Mouse (Mus musculus) heart, embryonic 11.5 days (tissue): ENCODE data around the gene Chsy1. TPM values are rescaled to one million over a fixed set of nuclear protein-coding genes. Genes with fewer than 3 reads are reported as not detected.

Source experiments
- ATAC-seq: fragments of 200-750 bp; cut with Nextera tagmentation; replicated peaks from 2 replicates; pipeline ENCODE4 v1.8.0; 2017; ENCODE audit warnings: moderate library complexity; ENCODE audit not compliant: insufficient number of reproducible peaks, low FRiP score, low TSS enrichment
- H3K27ac ChIP-seq: fragments of 300-500 bp; sonication (generic); 2 replicates; pipeline ENCODE4 v1.5.1; 2014; ENCODE audit warnings: mild to moderate bottlenecking, low read depth, low read length
- H3K27me3 ChIP-seq: fragments of 300-500 bp; sonication (generic); 2 replicates; pipeline ENCODE4 v1.6.1; 2014; ENCODE audit warnings: mild to moderate bottlenecking, low read length, mixed read lengths; ENCODE audit not compliant: control insufficient read depth, insufficient read depth
- H3K36me3 ChIP-seq: fragments of 300-500 bp; sonication (generic); 2 replicates; pipeline ENCODE4 v1.6.1; 2014; ENCODE audit warnings: mild to moderate bottlenecking, low read length, moderate library complexity, mixed read lengths; ENCODE audit not compliant: control insufficient read depth, insufficient read depth
- H3K4me1 ChIP-seq: fragments of 300-500 bp; sonication (generic); 2 replicates; pipeline ENCODE4 v1.6.1; 2014; ENCODE audit warnings: low read length; ENCODE audit not compliant: control insufficient read depth, insufficient read depth
- H3K4me2 ChIP-seq: fragments of 300-500 bp; sonication (generic); 2 replicates; pipeline ENCODE4 v1.6.1; 2014; ENCODE audit warnings: mild to moderate bottlenecking, moderate library complexity
- H3K4me3 ChIP-seq: fragments of 300-500 bp; sonication (generic); 2 replicates; pipeline ENCODE4 v1.5.1; 2014; ENCODE audit warnings: low read depth, low read length
- H3K9ac ChIP-seq: fragments of 300-500 bp; sonication (generic); 2 replicates; pipeline ENCODE4 v1.6.1; 2014; ENCODE audit warnings: mild to moderate bottlenecking, low read depth, low read length, moderate library complexity
- H3K9me3 ChIP-seq: fragments of 300-500 bp; sonication (generic); replicated peaks from 2 replicates; pipeline ENCODE4 v1.6.1; 2016; ENCODE audit warnings: low read length; ENCODE audit not compliant: control insufficient read depth
- WGBS: fragments of 180-500 bp; shearing (Covaris S2); extraction: QIAGEN DNeasy Blood & Tissue Kit; methylation state at CpG from one replicate; pipeline ENCODE4 v1.1.7; 2014; ENCODE audit not compliant: insufficient replicate concordance; 5-methylcytosine and 5-hydroxymethylcytosine counted together
- polyA plus RNA-seq: library from polyadenylated mRNA; unstranded; fragments of >200 nt; fragmentation: Nextera tagmentation; extraction: Ambion mirVana; gene quantifications from 2 replicates; pipeline ENCODE4 v1.2.1, GENCODE M21; 2014

The Chsy1 gene
- polyA plus RNA-seq, 1 experiment from 2014 or later, result 29.0 TPM

DNA sequence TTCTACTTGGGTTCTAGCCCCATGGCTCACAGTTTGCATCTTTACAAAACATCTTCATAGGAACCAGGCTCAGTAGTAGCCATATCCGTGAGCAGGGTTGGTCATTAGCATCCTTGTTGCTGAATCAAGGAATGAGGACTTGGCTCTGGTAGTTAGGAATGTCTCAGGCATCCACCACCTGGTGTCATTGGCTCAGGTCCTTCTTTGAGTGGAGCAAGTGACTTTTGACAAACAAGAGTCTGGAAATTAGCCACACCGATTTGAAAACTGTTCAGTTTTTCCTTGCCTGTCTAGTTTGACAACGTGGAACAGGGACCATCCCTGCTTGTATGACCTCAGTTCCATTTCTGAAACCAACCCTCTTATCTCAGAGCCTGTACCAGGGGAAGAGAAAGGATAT, 41.1 kb downstream of the Chsy1 start:
- no peak overlapping the region for H3K9ac ChIP-seq
- no peaks in the 10 kb centered on the region for H3K27me3 ChIP-seq
- WGBS, result 83% methylated on average over 3 of the region's 3 CpGs
- H3K4me1 ChIP-seq, result peaks cover 12% of the 10 kb centered on the region
- ATAC-seq, result no peak
- no peak overlapping the region for H3K4me3 ChIP-seq
- H3K36me3 ChIP-seq, result no peaks in the 10 kb centered on the region
- no peaks in the 10 kb centered on the region for H3K9me3 ChIP-seq
- H3K27ac ChIP-seq, result no peak overlapping the region
- H3K4me2 ChIP-seq, result no peak overlapping the region

DNA sequence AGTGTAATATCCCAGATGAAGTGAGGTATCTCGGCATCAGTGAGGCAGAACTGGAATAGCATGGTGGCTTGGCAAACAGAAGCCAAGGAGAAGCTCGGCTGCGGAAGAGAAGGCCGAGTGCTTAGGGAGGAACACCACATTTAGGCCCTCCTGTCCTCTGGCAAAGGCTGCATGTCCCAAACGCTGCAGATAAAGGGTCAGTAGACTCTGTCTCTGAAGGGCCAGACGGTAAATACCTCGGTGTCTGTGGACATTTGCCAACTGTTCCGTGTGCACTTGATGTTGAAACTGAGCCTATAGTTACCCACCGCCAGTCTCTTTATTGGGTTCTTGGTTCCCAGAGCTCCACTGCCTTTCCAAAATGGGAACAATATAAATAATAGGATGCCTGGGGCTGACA, 48.1 kb downstream of the Chsy1 start:
- 55% methylated on average over 9 of the region's 9 CpGs for WGBS
- Histone ChIP-seq H3K9ac (no peak overlapping the region), H3K9me3 (no peaks in the 10 kb centered on the region), H3K4me2 (no peak overlapping the region), H3K27me3 (no peaks in the 10 kb centered on the region), H3K4me1 (peaks cover 33% of the 10 kb centered on the region), H3K27ac (peak overlapping the region; percentile 57), H3K4me3 (no peak overlapping the region), H3K36me3 (no peaks in the 10 kb centered on the region)
- no peak for ATAC-seq

DNA sequence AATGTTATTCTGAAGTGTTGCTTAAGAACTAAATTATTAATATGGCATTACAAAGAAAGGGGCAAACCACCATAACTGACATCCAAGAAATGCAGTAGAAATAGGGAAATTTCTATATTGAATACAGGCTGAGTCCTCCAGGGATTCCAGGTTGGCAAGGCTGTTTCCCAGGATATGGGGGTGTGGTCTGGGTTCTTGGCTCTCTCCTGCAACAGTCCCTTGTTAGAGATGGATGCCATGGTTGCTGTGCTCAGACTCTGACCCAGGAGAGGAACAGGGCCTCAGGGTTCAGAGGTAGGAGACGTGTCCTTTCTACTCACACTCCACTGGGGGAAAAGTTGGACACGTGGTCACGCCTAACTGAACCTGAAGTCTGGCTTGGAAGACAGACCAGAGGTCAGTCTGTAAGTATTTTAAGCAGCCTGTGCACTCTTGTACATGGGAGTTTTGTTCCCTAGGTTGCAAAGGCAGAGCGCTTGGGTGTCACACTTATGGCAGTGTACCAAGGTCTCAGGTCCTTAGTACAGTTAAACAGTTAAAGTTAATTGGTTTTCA, 48.6 kb downstream of the Chsy1 start:
- WGBS, result 80% methylated on average over 4 of the region's 4 CpGs
- H3K4me1 ChIP-seq, result peaks cover 33% of the 10 kb centered on the region
- H3K36me3 ChIP-seq, result 0 out of 2 replicates have a peak, but pooled peaks cover 3% of the 10 kb centered on the region
- H3K9ac ChIP-seq, result no peak overlapping the region
- H3K9me3 ChIP-seq, result no peaks in the 10 kb centered on the region
- H3K27me3 ChIP-seq, result no peaks in the 10 kb centered on the region
- H3K4me2 ChIP-seq, result no peak overlapping the region
- peak overlapping the region; percentile 57; the same call in 1 of the 2 replicates for H3K27ac ChIP-seq
- no peak for ATAC-seq
- no peak overlapping the region for H3K4me3 ChIP-seq

- H3K4me2 ChIP-seq, result no peak overlapping the region
- H3K4me3 ChIP-seq, result no peak overlapping the region
- no peak overlapping the region for H3K9ac ChIP-seq
- 0 out of 2 replicates have a peak, but pooled peaks cover 3% of the 10 kb centered on the region for H3K36me3 ChIP-seq
- ATAC-seq, result no peak
- WGBS, result 85% methylated on average over 9 of the region's 9 CpGs
- peaks cover 36% of the 10 kb centered on the region for H3K4me1 ChIP-seq
- H3K27ac ChIP-seq, result no peak overlapping the region
- H3K9me3 ChIP-seq, result no peaks in the 10 kb centered on the region
- no peaks in the 10 kb centered on the region for H3K27me3 ChIP-seq
Measured at GRCm38 (mm10) chr7:66158616-66159129, 49.4 kb downstream of the Chsy1 start.

DNA sequence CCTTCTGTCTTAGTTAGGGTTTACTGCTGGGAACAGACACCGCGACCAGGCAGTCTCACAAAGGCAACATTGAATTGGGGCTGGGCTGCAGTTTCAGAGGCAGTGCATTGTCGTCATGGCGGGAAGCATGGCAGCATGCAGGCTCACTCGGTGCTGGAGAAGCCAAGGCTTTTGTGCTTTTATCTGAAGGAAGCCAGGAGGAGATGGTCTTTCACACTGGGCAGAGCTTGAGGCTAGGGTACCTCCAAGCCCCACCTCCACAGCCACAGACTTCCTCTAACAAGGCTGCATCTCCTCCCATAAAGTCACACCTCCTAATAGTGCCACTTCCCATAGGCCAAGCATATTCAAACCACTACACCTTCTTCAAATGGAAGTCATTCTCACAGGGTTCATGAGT, 50.6 kb downstream of the Chsy1 start:
- no peaks in the 10 kb centered on the region for H3K27me3 ChIP-seq
- H3K4me2 ChIP-seq, result no peak overlapping the region
- H3K9ac ChIP-seq, result no peak overlapping the region
- ATAC-seq, result no peak
- no peak overlapping the region for H3K27ac ChIP-seq
- 68% methylated on average over 5 of the region's 5 CpGs for WGBS
- H3K9me3 ChIP-seq, result no peaks in the 10 kb centered on the region
- peaks cover 37% of the 10 kb centered on the region for H3K4me1 ChIP-seq
- H3K4me3 ChIP-seq, result no peak overlapping the region
- 0 out of 2 replicates have a peak, but pooled peaks cover 3% of the 10 kb centered on the region for H3K36me3 ChIP-seq

DNA sequence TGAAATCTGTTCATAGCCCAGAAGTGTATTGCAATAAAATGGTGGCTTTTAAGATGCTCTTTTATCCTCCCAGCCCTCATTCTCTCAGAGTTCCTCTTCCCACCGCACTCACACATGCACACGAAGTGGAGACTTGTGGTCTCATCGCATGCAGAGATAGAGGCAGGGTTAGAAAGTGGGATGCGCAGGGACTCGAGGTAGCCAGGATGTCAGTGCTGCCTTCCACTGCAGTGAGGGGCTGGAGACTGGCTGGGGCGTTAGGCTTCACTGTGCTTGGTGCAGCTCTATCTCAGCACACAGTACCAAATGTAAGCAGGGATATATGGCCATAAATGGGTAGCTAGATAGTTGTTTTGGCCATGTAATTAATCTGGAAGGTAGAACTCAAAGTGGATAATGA, 52.5 kb downstream of the Chsy1 start:
- no peak for ATAC-seq
- Histone ChIP-seq H3K4me3 (no peak overlapping the region), H3K4me2 (no peak overlapping the region), H3K9ac (no peak overlapping the region), H3K9me3 (no peaks in the 10 kb centered on the region), H3K27ac (no peak overlapping the region), H3K36me3 (0 out of 2 replicates have a peak, but pooled peaks cover 3% of the 10 kb centered on the region), H3K4me1 (peaks cover 28% of the 10 kb centered on the region), H3K27me3 (no peaks in the 10 kb centered on the region)
- 86% methylated on average over 6 of the region's 6 CpGs for WGBS

DNA sequence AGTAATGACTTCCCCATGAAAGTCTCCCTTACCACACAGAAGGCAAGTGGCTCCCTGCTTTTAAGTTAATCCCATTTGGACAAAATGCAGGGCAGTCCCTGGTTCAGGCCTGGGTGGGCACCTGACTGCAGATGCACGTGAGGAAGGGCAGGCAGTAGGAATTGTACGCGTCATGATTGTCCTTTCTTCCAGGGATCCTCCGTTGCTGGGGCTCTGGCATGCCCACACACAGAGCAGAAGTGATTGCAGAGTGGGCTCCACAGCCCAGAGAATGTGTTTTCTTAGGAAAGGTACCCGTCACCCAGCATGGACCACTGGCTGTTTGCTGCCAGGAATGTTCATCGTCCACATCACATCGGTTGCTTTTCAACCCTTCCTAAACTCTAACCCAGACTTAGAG, 53.2 kb downstream of the Chsy1 start:
- Histone ChIP-seq H3K9ac (no peak overlapping the region), H3K9me3 (no peaks in the 10 kb centered on the region), H3K4me2 (no peak overlapping the region), H3K27me3 (no peaks in the 10 kb centered on the region), H3K4me1 (peaks cover 23% of the 10 kb centered on the region), H3K4me3 (no peak overlapping the region), H3K36me3 (0 out of 2 replicates have a peak, but pooled peaks cover 3% of the 10 kb centered on the region), H3K27ac (no peak overlapping the region)
- ATAC-seq, result no peak
- WGBS, result 85% methylated on average over 7 of the region's 7 CpGs

- WGBS, result 87% methylated on average over 1 of the region's 1 CpGs
Measured at GRCm38 (mm10) chr7:66162981-66163380, 53.7 kb downstream of the Chsy1 start.

More at GRCm38 (mm10) chr7:66162981-66163380, 53.7 kb downstream of the Chsy1 start:
- ATAC-seq, result no peak
- Histone ChIP-seq H3K4me2 (no peak overlapping the region), H3K9me3 (no peaks in the 10 kb centered on the region), H3K4me1 (peaks cover 19% of the 10 kb centered on the region), H3K27ac (peak overlapping the region; percentile 41; the same call in 1 of the 2 replicates), H3K4me3 (no peak overlapping the region), H3K36me3 (0 out of 2 replicates have a peak, but pooled peaks cover 3% of the 10 kb centered on the region), H3K9ac (no peak overlapping the region), H3K27me3 (no peaks in the 10 kb centered on the region)
